Mouse (Mus musculus): ENCODE data around the gene Gm31371. TPM values are rescaled to one million over a fixed set of nuclear protein-coding genes. Genes with fewer than 3 reads are reported as not detected.
"Not testable (repeated sequence)": the region's sequence is repeated elsewhere in the genome, so short reads cannot be mapped to it uniquely, and the experiment has no call there.

Gene Gm31371
- under 1 TPM; 0.42 to 0.45 TPM for total RNA-seq (2021)

- intact Hi-C loops (cut with DNase I); DNase-seq (ENCODE audit: low spot score in 2 of 2): not testable (repeated sequence)
Observed at GRCm38 (mm10) chr8:19903092-19903491, at the start of gene Gm31371. Gene Gm31371 (plus strand): TSS chr8:19903392.

GRCm38 (mm10) chr8:19906425-19907055 lies 3.3 kb downstream of the Gm31371 start:
- DNase-seq (ENCODE audit: low spot score in 2 of 2); intact Hi-C loops (cut with DNase I): not testable (repeated sequence)

DNA sequence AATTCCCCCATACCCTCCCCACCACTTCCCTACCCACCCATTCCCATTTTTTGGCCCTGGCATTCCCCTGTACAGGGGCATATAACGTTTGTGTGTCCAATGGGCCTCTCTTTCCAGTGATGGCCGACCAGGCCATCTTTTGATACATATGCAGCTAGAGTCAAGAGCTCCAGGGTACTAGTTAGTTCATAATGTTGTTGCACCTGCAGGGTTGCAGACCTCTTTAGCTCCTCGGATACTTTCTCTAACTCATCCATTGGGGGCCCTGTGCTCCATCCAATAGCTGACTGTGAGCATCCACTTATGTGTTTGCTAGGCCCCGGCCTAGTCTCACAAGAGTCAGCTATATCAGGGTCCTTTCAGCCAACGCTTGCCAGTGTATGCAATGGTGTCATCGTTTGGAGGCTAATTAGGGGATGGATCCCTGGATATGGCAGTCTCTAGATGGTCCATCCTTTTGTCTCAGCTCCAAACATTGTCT lies 5.7 kb downstream of the Gm31371 start:
- DNase-seq (ENCODE audit: low spot score in 2 of 2) = peak; percentile 5 to 12
- intact Hi-C loops (cut with DNase I) = not testable (repeated sequence)

DNA sequence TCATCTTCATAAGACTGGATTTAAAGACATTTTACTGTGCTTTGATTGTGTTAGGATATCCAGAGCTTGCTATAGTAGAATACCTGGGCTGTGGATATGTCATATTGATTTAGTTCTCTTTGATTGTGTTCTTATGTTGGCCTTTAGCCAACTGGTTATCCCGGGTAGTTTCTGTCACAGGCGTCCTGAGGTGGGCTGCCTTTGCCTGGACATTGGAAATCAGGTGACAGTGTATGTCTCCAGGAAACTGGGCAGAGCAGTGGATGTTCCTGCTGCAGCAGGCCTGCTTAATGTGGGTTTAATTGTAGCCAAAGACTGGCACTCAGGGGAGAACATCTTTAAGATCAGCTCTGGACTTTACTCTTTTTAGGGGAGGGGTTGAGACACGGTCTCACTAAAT lies 15.9 kb downstream of the Gm31371 start:
- intact Hi-C loops (cut with DNase I) = not testable (repeated sequence)

DNA sequence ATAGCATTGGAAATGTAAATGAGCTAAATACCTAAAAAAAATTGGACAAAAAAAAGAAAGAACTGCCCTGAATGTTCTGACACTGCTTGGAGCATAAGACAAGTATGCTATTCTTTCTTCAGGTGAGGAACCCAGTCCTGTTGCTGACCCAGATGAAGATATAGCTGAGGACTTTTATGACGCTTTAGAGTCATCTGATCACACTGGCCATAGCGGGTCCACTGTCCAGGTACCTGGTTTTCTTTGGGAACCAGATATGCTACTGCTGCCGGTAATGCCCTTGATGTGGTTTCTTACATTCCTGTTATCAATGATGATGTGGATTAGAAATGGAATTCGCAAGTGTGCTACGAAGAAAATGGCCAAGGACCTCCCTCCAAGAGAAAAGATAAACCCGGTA lies 31.1 kb downstream of the Gm31371 start:
- intact Hi-C loops (cut with DNase I); DNase-seq (ENCODE audit: low spot score in 2 of 2): not testable (repeated sequence)

More for the DNA sequence above, 15.9 kb downstream of the Gm31371 start:
- DNase-seq (ENCODE audit: low spot score in 2 of 2) = not testable (repeated sequence)

- intact Hi-C loops (cut with DNase I); DNase-seq (ENCODE audit: low spot score in 2 of 2): not testable (repeated sequence)
Observed at GRCm38 (mm10) chr8:19935541-19936030, 32.4 kb downstream of the Gm31371 start.

GRCm38 (mm10) chr8:19960935-19961334 lies 57.7 kb downstream of the Gm31371 start:
- DNase-seq (ENCODE audit: low spot score in 2 of 2) = no peak
- intact Hi-C loops (cut with DNase I) = no loop called here

DNA sequence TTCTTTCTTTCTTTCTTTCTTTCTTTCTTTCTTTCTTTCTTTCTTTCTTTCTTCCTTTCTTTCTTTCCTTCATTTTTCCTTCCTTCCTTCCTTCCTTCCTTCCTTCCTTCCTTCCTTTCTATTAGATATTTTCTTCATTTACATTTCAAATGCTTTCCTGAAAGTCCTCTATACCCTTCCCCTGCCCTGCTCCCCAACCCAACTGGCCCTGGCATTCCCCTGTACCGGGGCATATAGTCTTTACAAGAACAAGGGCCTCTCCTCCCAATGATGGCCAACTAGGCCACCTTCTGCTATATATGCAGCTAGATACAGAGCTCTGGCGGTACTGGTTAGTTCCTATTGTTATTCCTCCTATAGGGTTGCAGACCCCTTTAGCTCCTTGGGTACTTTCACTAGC lies 60.6 kb downstream of the Gm31371 start:
- DNase-seq (ENCODE audit: low spot score in 2 of 2); intact Hi-C loops (cut with DNase I): not testable (repeated sequence)

GRCm38 (mm10) chr8:19968151-19968550 lies 65.0 kb downstream of the Gm31371 start:
- DNase-seq (ENCODE audit: low spot score in 2 of 2) = peak; percentile 5 to 6
- intact Hi-C loops (cut with DNase I) = not testable (repeated sequence)

- intact Hi-C loops (cut with DNase I); DNase-seq (ENCODE audit: low spot score in 2 of 2): not testable (repeated sequence)
Observed at GRCm38 (mm10) chr8:19975237-19975636, 72.0 kb downstream of the Gm31371 start.

Other genes starting within 250 kb of the Gm31371 start
- under 1 TPM; 0.37 to 0.70 TPM for gene 4930467E23Rik, start 173.8 kb upstream of the Gm31371 start, total RNA-seq (2021)

All from left cerebral cortex, postnatal 36 days (tissue).